Mouse (Mus musculus): ENCODE results near the gene Smyd1. TPM values are rescaled to one million over a fixed set of nuclear protein-coding genes. Genes with fewer than 3 reads are reported as not detected.
"Not testable (repeated sequence)": the region's sequence is repeated elsewhere in the genome, so short reads cannot be mapped to it uniquely, and the experiment has no call there.

The Smyd1 gene
- total RNA-seq, 2 experiments from 2014 or later, result 0.96 to 2.4 TPM

GRCm38 (mm10) chr6:71268929-71269685 lies 52.9 kb downstream of the Smyd1 start:
- no peak for DNase-seq (ENCODE audit: low spot score in 2 of 2)
- intact Hi-C loops (cut with DNase I), result loop anchor here (10.0 kb wide), 1 partner anchor 104 kb away; no protein-coding TSS in a partner anchor

GRCm38 (mm10) chr6:71267603-71268002 lies 54.4 kb downstream of the Smyd1 start:
- DNase-seq (ENCODE audit: low spot score in 2 of 2), result not testable (repeated sequence)
- intact Hi-C loops (cut with DNase I), result loop anchor here (10.0 kb wide), 1 partner anchor 103 kb away; no protein-coding TSS in a partner anchor

- intact Hi-C loops (cut with DNase I), result loop anchor here (10.0 kb wide), 1 partner anchor 97 kb away; no protein-coding TSS in a partner anchor
Observed at GRCm38 (mm10) chr6:71262142-71262833, 59.7 kb downstream of the Smyd1 start.

GRCm38 (mm10) chr6:71261060-71261459 lies 61.0 kb downstream of the Smyd1 start:
- DNase-seq (ENCODE audit: low spot score in 2 of 2), result no peak
- intact Hi-C loops (cut with DNase I), result loop anchor here (10.0 kb wide), 1 partner anchor 96 kb away; no protein-coding TSS in a partner anchor

More at GRCm38 (mm10) chr6:71262142-71262833, 59.7 kb downstream of the Smyd1 start:
- DNase-seq (ENCODE audit: low spot score in 2 of 2), result no peak

GRCm38 (mm10) chr6:71260051-71260640 lies 61.9 kb downstream of the Smyd1 start:
- intact Hi-C loops (cut with DNase I), result loop anchor here (10.0 kb wide), 1 partner anchor 95 kb away; no protein-coding TSS in a partner anchor
- DNase-seq (ENCODE audit: low spot score in 2 of 2), result no peak

GRCm38 (mm10) chr6:71259166-71259565 lies 62.9 kb downstream of the Smyd1 start:
- DNase-seq (ENCODE audit: low spot score in 2 of 2), result no peak
- intact Hi-C loops (cut with DNase I), result no loop called here

- DNase-seq (ENCODE audit: low spot score in 2 of 2), result no peak
- intact Hi-C loops (cut with DNase I), result no loop called here
Observed at GRCm38 (mm10) chr6:71258562-71258961, 63.5 kb downstream of the Smyd1 start.

GRCm38 (mm10) chr6:71257375-71257774 lies 64.7 kb downstream of the Smyd1 start:
- intact Hi-C loops (cut with DNase I), result no loop called here
- no peak for DNase-seq (ENCODE audit: low spot score in 2 of 2)

GRCm38 (mm10) chr6:71256166-71256565 lies 65.9 kb downstream of the Smyd1 start:
- intact Hi-C loops (cut with DNase I), result no loop called here
- DNase-seq (ENCODE audit: low spot score in 2 of 2), result no peak

- no peak for DNase-seq (ENCODE audit: low spot score in 2 of 2)
- intact Hi-C loops (cut with DNase I), result no loop called here
Observed at GRCm38 (mm10) chr6:71254456-71254855, 67.6 kb downstream of the Smyd1 start.

GRCm38 (mm10) chr6:71250951-71251350 lies 71.1 kb downstream of the Smyd1 start:
- DNase-seq (ENCODE audit: low spot score in 2 of 2), result no peak
- intact Hi-C loops (cut with DNase I), result no loop called here

- intact Hi-C loops (cut with DNase I), result no loop called here
- no peak for DNase-seq (ENCODE audit: low spot score in 2 of 2)
Observed at GRCm38 (mm10) chr6:71249615-71250014, 72.4 kb downstream of the Smyd1 start.

- intact Hi-C loops (cut with DNase I), result no loop called here
- no peak for DNase-seq (ENCODE audit: low spot score in 2 of 2)
Observed at GRCm38 (mm10) chr6:71248420-71248819, 73.6 kb downstream of the Smyd1 start.

- intact Hi-C loops (cut with DNase I), result no loop called here
- no peak for DNase-seq (ENCODE audit: low spot score in 2 of 2)
Observed at GRCm38 (mm10) chr6:71243258-71243657, 78.8 kb downstream of the Smyd1 start.

GRCm38 (mm10) chr6:71242811-71243210 lies 79.2 kb downstream of the Smyd1 start:
- intact Hi-C loops (cut with DNase I), result no loop called here
- no peak for DNase-seq (ENCODE audit: low spot score in 2 of 2)

GRCm38 (mm10) chr6:71240831-71241230 lies 81.2 kb downstream of the Smyd1 start:
- no peak for DNase-seq (ENCODE audit: low spot score in 2 of 2)
- intact Hi-C loops (cut with DNase I), result no loop called here

- intact Hi-C loops (cut with DNase I), result no loop called here
Observed at GRCm38 (mm10) chr6:71239069-71239750, 82.8 kb downstream of the Smyd1 start.

GRCm38 (mm10) chr6:71237031-71237431 lies 85.0 kb downstream of the Smyd1 start:
- intact Hi-C loops (cut with DNase I), result no loop called here
- no peak for DNase-seq (ENCODE audit: low spot score in 2 of 2)

More at GRCm38 (mm10) chr6:71239069-71239750, 82.8 kb downstream of the Smyd1 start:
- no peak for DNase-seq (ENCODE audit: low spot score in 2 of 2)

- DNase-seq (ENCODE audit: low spot score in 2 of 2), result no peak
Observed at GRCm38 (mm10) chr6:71236506-71236905, 85.5 kb downstream of the Smyd1 start.

GRCm38 (mm10) chr6:71235944-71236343 lies 86.1 kb downstream of the Smyd1 start:
- intact Hi-C loops (cut with DNase I), result no loop called here
- DNase-seq (ENCODE audit: low spot score in 2 of 2), result no peak

More at GRCm38 (mm10) chr6:71236506-71236905, 85.5 kb downstream of the Smyd1 start:
- intact Hi-C loops (cut with DNase I), result no loop called here

All from left cerebral cortex, postnatal 25 days (tissue).